Mouse (Mus musculus): ENCODE data around the gene Mecr. TPM values are rescaled to one million over a fixed set of nuclear protein-coding genes. Genes with fewer than 3 reads are reported as not detected.

Mecr gene
- polyA plus RNA-seq, 1 experiment: 17.6 TPM

DNA sequence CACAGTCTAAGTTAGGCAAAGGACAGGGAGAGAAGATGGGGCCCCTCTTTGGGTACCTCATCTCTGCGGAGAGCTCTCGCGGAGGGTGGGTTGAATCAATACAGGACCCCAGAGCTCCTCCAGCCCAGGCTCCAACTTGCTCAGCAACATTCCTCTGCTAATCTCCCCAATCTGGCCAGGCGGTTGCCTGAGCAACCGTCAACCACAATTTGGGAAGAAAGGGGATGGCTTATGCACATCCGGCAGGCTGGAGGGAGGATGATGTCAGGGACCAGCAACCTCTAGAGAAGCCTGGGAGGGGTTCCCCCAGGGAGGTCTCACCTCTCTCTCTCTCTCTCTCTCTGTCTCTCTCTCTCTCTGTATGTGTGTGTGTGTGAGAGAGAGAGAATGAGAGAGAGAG is 16.4 kb upstream of the Mecr start:
- TF ChIP-seq POLR2A (IDR thresholded peaks at IDR 0.05; ENCODE audit: borderline replicate concordance, control insufficient read depth, low read depth, low read length) (no peak), CTCF (IDR thresholded peaks at IDR 0.05; ENCODE audit: control insufficient read depth, insufficient read depth, low read length) (no peak)
- 69% methylated on average over 6 of the region's 6 CpGs for WGBS
- Histone ChIP-seq H3K4me1 (ENCODE audit: control insufficient read depth, insufficient read depth, low read length) (no peaks in the 10 kb centered on the region), H3K27ac (ENCODE audit: control insufficient read depth, insufficient read depth, low read depth, low read length, poor library complexity) (no peak overlapping the region), H3K4me3 (replicated peaks; ENCODE audit: control insufficient read depth, low read depth, low read length) (no peak overlapping the region)

GRCm38 (mm10) chr4:131829123-131829522 is 14.1 kb upstream of the Mecr start:
- Histone ChIP-seq H3K4me1 (ENCODE audit: control insufficient read depth, insufficient read depth, low read length) (no peaks in the 10 kb centered on the region), H3K4me3 (replicated peaks; ENCODE audit: control insufficient read depth, low read depth, low read length) (no peak overlapping the region), H3K27ac (ENCODE audit: control insufficient read depth, insufficient read depth, low read depth, low read length, poor library complexity) (no peak overlapping the region)
- WGBS: 74% methylated on average over 8 of the region's 8 CpGs
- TF ChIP-seq POLR2A (IDR thresholded peaks at IDR 0.05; ENCODE audit: borderline replicate concordance, control insufficient read depth, low read depth, low read length): no peak

DNA sequence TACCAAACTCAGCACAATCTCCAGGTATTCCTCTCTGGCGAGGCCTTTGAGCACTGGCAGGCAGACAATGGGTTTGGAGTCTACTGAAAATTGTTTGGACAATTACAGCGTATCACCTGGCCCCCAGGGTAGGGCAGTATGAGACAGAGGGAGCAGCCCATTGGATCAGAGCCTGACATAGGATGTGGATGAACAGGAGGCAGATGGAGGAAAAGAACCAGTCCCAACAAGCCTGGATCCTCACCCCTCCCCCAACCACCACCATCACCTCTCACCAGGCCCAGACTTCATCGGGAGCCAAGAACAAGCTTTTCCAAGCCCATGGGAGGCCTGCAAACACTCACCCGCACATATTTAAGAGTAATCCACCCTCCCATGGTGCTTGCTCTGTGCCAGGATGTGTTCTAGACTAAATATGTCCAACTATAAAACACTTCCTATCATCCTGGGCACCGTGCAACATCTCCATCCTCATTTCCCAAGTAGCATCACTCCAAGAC is 11.7 kb upstream of the Mecr start:
- WGBS: 78% methylated on average over 5 of the region's 5 CpGs
- Histone ChIP-seq H3K27ac (ENCODE audit: control insufficient read depth, insufficient read depth, low read depth, low read length, poor library complexity) (no peak overlapping the region), H3K4me1 (ENCODE audit: control insufficient read depth, insufficient read depth, low read length) (peaks cover 1% of the 10 kb centered on the region; the same call in 1 of the 2 replicates), H3K4me3 (replicated peaks; ENCODE audit: control insufficient read depth, low read depth, low read length) (no peak overlapping the region)
- TF ChIP-seq POLR2A (IDR thresholded peaks at IDR 0.05; ENCODE audit: borderline replicate concordance, control insufficient read depth, low read depth, low read length) (no peak), CTCF (IDR thresholded peaks at IDR 0.05; ENCODE audit: control insufficient read depth, insufficient read depth, low read length) (no peak)

DNA sequence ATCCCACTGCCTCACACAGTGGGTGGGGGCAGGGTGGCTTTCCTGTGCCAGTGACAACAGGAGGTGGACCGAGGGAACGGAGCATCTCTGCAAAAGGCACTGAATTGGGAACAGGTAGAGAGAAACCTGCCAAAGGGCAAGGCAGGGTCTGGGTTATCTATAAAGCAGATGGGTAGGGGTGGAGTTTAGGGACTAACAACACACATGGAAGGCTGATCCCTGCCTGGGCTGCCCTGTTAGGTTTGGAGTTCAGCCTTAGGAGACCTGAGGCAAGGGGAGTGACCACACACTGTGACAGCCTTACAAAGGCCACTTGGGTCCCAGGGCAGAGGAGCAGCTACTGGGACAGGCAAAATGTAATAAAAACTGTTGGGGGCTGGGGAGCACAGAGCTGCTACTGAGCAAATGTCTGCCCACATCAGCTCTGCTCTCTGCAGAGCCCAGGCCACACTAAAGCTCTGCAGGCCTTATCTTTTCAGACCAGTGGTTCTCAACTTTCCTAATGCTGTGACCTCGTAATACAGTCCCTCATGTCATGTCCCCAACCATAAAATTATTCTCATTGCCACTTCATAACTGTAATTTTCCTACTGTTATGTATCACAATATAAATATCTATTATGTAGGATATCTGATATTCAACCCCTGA is 10.4 kb upstream of the Mecr start:
- WGBS: 74% methylated on average over 3 of the region's 3 CpGs
- Histone ChIP-seq H3K27ac (ENCODE audit: control insufficient read depth, insufficient read depth, low read depth, low read length, poor library complexity) (no peak overlapping the region), H3K4me3 (replicated peaks; ENCODE audit: control insufficient read depth, low read depth, low read length) (no peak overlapping the region), H3K4me1 (ENCODE audit: control insufficient read depth, insufficient read depth, low read length) (peaks cover 4% of the 10 kb centered on the region; the same call in 1 of the 2 replicates)
- no peak for TF ChIP-seq POLR2A (IDR thresholded peaks at IDR 0.05; ENCODE audit: borderline replicate concordance, control insufficient read depth, low read depth, low read length)
- no peak for TF ChIP-seq CTCF (IDR thresholded peaks at IDR 0.05; ENCODE audit: control insufficient read depth, insufficient read depth, low read length)

DNA sequence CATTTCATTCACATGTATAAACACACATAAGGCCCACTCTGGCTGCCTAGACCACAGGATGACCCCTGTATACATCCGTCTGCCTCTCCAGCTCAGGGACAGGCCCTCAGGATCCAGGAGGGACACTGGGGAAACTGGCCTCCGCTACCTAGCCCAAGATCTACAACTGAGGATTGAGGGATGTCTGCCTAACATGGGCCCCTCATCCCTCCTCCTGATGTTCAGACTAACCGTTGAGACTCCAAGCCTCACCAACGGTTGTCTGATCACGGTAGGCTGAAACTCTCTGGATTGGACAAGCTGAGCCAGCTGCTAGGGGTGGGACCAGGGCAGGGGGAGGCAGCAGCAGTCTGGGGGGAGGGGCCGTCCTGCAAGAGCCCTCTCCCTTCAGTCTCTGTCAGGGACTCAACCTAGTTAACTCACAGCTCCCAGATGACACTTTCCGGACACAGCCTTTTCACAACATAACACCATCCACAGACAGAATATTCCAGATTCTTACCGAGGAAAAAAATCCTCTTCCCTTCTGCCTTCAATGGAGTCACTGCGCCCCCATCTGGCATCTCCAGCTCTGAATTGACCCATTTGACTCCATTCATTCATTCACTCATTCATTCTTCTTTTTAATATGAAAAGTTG is 9.2 kb upstream of the Mecr start:
- H3K4me1 ChIP-seq (ENCODE audit: control insufficient read depth, insufficient read depth, low read length): peaks cover 6% of the 10 kb centered on the region
- no peak overlapping the region for H3K4me3 ChIP-seq (replicated peaks; ENCODE audit: control insufficient read depth, low read depth, low read length)
- whole genome bisulfite sequencing: 63% methylated on average over 9 of the region's 9 CpGs
- TF ChIP-seq POLR2A (IDR thresholded peaks at IDR 0.05; ENCODE audit: borderline replicate concordance, control insufficient read depth, low read depth, low read length) (no peak), CTCF (IDR thresholded peaks at IDR 0.05; ENCODE audit: control insufficient read depth, insufficient read depth, low read length) (no peak)
- no peak overlapping the region for H3K27ac ChIP-seq (ENCODE audit: control insufficient read depth, insufficient read depth, low read depth, low read length, poor library complexity)

- Histone ChIP-seq H3K4me1 (ENCODE audit: control insufficient read depth, insufficient read depth, low read length) (peaks cover 6% of the 10 kb centered on the region), H3K27ac (ENCODE audit: control insufficient read depth, insufficient read depth, low read depth, low read length, poor library complexity) (no peak overlapping the region), H3K4me3 (replicated peaks; ENCODE audit: control insufficient read depth, low read depth, low read length) (peak overlapping the region; percentile 39)
- no peak for TF ChIP-seq POLR2A (IDR thresholded peaks at IDR 0.05; ENCODE audit: borderline replicate concordance, control insufficient read depth, low read depth, low read length)
- TF ChIP-seq CTCF (IDR thresholded peaks at IDR 0.05; ENCODE audit: control insufficient read depth, insufficient read depth, low read length): no peak
- WGBS: 1% methylated on average over 39 of the region's 39 CpGs
Observed at GRCm38 (mm10) chr4:131836351-131836881, 6.9 kb upstream of the Mecr start.

GRCm38 (mm10) chr4:131836891-131837491 is 6.3 kb upstream of the Mecr start:
- no peak; the same call in 1 of the 2 replicates for TF ChIP-seq POLR2A (IDR thresholded peaks at IDR 0.05; ENCODE audit: borderline replicate concordance, control insufficient read depth, low read depth, low read length)
- no peak for TF ChIP-seq CTCF (IDR thresholded peaks at IDR 0.05; ENCODE audit: control insufficient read depth, insufficient read depth, low read length)
- Histone ChIP-seq H3K4me1 (ENCODE audit: control insufficient read depth, insufficient read depth, low read length) (peaks cover 6% of the 10 kb centered on the region), H3K4me3 (replicated peaks; ENCODE audit: control insufficient read depth, low read depth, low read length) (peak overlapping the region; percentile 66), H3K27ac (ENCODE audit: control insufficient read depth, insufficient read depth, low read depth, low read length, poor library complexity) (no peak overlapping the region)
- under 1% methylated on average over 75 of the region's 76 CpGs for WGBS

DNA sequence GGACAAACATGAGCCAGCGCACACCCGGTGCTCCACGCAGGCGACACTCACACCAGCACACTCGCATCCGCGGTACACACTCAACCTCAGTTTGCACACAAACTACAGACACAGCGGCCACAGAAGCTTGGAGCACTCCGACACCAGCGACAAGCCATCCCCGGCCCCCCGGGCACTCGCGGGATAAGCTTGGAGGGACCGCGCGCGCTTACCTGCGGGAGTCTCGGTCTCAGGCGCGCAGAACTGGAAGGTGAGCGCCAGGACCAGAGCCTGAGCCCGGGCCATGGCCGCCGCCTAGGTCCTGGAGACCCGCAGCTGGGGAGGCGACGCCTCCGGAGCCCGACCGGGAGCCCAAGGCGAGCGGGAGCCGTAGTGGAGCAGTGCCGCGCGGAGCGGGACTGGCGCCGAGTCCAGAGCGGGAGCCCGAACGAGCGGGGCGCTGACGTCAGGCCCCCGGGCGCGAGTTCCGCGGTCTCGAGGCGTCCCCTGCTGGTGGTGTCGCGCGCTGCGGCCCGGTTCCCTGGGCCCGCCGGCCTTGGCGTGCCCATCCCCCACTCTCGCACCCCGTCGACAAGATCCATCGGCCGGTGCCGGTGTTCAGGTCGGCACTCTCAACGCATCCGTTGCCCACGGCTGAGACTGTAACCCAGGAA is 5.3 kb upstream of the Mecr start, which contains the start of gene Ptpru:
Ptpru (minus strand) TSS at position 417 of the 653 bp plus-strand sequence.
- TF ChIP-seq POLR2A (IDR thresholded peaks at IDR 0.05; ENCODE audit: borderline replicate concordance, control insufficient read depth, low read depth, low read length) (no peak), CTCF (IDR thresholded peaks at IDR 0.05; ENCODE audit: control insufficient read depth, insufficient read depth, low read length) (peak; percentile 82)
- peaks cover 6% of the 10 kb centered on the region for H3K4me1 ChIP-seq (ENCODE audit: control insufficient read depth, insufficient read depth, low read length)
- WGBS: under 1% methylated on average over 72 of the region's 72 CpGs

More for the DNA sequence above, 5.3 kb upstream of the Mecr start, which contains the start of gene Ptpru:
- Histone ChIP-seq H3K4me3 (replicated peaks; ENCODE audit: control insufficient read depth, low read depth, low read length) (peak within 1 kb of the TSS; percentile 66), H3K27ac (ENCODE audit: control insufficient read depth, insufficient read depth, low read depth, low read length, poor library complexity) (no peak within 1 kb of the TSS; the same call in 1 of the 2 replicates)
